Mouse (Mus musculus): ENCODE results near the gene Tjap1. TPM values are rescaled to one million over a fixed set of nuclear protein-coding genes. Genes with fewer than 3 reads are reported as not detected.

Gene Tjap1
- polyA plus RNA-seq, 1 experiment from 2014 or later = 10.9 TPM

- H3K4me2 ChIP-seq (ENCODE audit: low read depth, low read length) = peak overlapping the region; percentile 98
- H3K9me3 ChIP-seq (replicated peaks; ENCODE audit: control insufficient read depth, low read length) = no peaks in the 10 kb centered on the region
- no peak overlapping the region for H3K9ac ChIP-seq (ENCODE audit: low read depth, low read length)
- peaks cover 27% of the 10 kb centered on the region for H3K4me1 ChIP-seq (ENCODE audit: control insufficient read depth, low read depth, low read length)
- peak overlapping the region; percentile 67 for H3K4me3 ChIP-seq (ENCODE audit: low read depth, low read length)
- 35% methylated on average over 14 of the region's 14 CpGs for WGBS (ENCODE audit: insufficient replicate concordance)
- no peak for ATAC-seq (ENCODE audit: low read depth)
- peaks cover 22% of the 10 kb centered on the region for H3K36me3 ChIP-seq (ENCODE audit: control insufficient read depth, insufficient read depth)
- no peak overlapping the region for H3K27ac ChIP-seq (ENCODE audit: low read length)
- H3K27me3 ChIP-seq (ENCODE audit: control insufficient read depth, insufficient read depth, low read depth, low read length) = peaks cover 29% of the 10 kb centered on the region
Observed at GRCm38 (mm10) chr17:46252571-46253451, 30.0 kb downstream of the Tjap1 start.

DNA sequence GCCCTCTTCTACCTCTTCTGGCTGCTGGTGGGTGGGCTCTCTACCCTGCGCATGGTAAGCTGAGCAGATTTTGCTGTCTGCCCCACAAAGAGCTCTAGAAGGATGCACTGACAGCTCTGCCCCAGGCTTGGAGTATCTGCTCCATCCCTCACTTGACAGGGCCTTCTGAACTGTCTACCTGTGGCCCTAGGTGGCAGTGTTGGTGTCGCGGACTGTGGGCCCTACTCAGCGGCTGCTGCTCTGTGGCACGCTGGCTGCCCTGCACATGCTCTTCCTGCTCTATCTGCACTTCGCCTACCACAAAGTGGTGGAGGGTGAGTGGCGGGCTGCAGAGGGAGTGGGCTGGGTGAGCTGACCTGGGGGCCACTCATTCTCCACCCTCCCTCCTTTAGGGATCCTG lies 31.7 kb downstream of the Tjap1 start:
- Histone ChIP-seq H3K27me3 (ENCODE audit: control insufficient read depth, insufficient read depth, low read depth, low read length) (peaks cover 29% of the 10 kb centered on the region), H3K9ac (ENCODE audit: low read depth, low read length) (no peak overlapping the region), H3K4me1 (ENCODE audit: control insufficient read depth, low read depth, low read length) (peaks cover 36% of the 10 kb centered on the region)

GRCm38 (mm10) chr17:46248189-46248522 lies 34.7 kb downstream of the Tjap1 start:
- Histone ChIP-seq H3K4me2 (ENCODE audit: low read depth, low read length) (peak overlapping the region; percentile 94), H3K27ac (ENCODE audit: low read length) (peak overlapping the region; percentile 88), H3K36me3 (ENCODE audit: control insufficient read depth, insufficient read depth) (peaks cover 45% of the 10 kb centered on the region), H3K27me3 (ENCODE audit: control insufficient read depth, insufficient read depth, low read depth, low read length) (peaks cover under 1% of the 10 kb centered on the region), H3K9ac (ENCODE audit: low read depth, low read length) (peak overlapping the region; percentile 99), H3K4me3 (ENCODE audit: low read depth, low read length) (peak overlapping the region; percentile 99), H3K4me1 (ENCODE audit: control insufficient read depth, low read depth, low read length) (peaks cover 23% of the 10 kb centered on the region), H3K9me3 (replicated peaks; ENCODE audit: control insufficient read depth, low read length) (no peaks in the 10 kb centered on the region)
- peak; percentile 48 for ATAC-seq (ENCODE audit: low read depth)
- WGBS (ENCODE audit: insufficient replicate concordance) = under 1% methylated on average over 37 of the region's 37 CpGs

More for the DNA sequence above, 31.7 kb downstream of the Tjap1 start:
- H3K36me3 ChIP-seq (ENCODE audit: control insufficient read depth, insufficient read depth) = peaks cover 22% of the 10 kb centered on the region
- no peak overlapping the region for H3K4me3 ChIP-seq (ENCODE audit: low read depth, low read length)
- H3K9me3 ChIP-seq (replicated peaks; ENCODE audit: control insufficient read depth, low read length) = no peaks in the 10 kb centered on the region
- 84% methylated on average over 7 of the region's 7 CpGs for WGBS (ENCODE audit: insufficient replicate concordance)
- no peak overlapping the region for H3K27ac ChIP-seq (ENCODE audit: low read length)
- no peak for ATAC-seq (ENCODE audit: low read depth)
- no peak overlapping the region for H3K4me2 ChIP-seq (ENCODE audit: low read depth, low read length)

DNA sequence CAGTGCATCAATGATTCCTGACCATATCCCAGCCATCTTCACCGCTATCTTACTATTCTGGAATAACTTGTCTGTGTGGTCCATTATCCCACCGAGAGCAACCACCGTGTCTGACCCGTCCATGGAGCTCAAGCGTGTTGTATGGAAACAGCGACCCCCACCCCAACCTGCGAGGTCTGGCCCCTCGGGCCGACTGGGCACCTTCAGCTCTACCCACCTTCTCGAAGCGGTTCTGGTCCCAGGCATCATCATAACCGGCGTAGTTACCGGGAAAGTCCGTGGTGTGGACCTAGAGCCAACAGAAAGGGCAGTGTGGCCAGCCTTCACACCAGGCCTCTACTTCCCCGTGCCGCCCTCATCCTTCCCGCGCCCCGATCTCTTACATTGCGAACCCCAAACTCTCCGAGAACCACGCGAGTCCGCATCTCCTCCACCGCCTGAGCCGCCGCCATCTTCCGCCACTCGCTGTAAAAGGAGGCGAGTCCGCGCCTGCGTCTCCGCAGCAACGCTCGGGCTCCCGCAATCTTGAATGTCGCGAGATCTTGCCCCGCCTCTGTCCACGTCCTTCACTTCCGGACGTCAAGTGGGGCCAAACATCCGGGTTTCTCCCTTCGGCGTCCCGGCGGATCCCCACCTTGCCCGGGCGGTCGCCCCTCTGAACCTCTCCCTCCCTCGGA lies 35.2 kb downstream of the Tjap1 start, which contains the start of the genes Polr1c and Yipf3:
Gene Polr1c (minus strand): TSS at position 543 of the 677 bp plus-strand sequence.
Gene Yipf3 (plus strand): TSS at position 569 of the 677 bp plus-strand sequence.
- Histone ChIP-seq H3K4me1 (ENCODE audit: control insufficient read depth, low read depth, low read length) (peaks cover 20% of the 10 kb centered on the region), H3K9me3 (replicated peaks; ENCODE audit: control insufficient read depth, low read length) (no peaks in the 10 kb centered on the region), H3K27me3 (ENCODE audit: control insufficient read depth, insufficient read depth, low read depth, low read length) (no peaks in the 10 kb centered on the region), H3K4me2 (ENCODE audit: low read depth, low read length) (peak within 1 kb of the TSS; percentile 94), H3K36me3 (ENCODE audit: control insufficient read depth, insufficient read depth) (peaks cover 50% of the 10 kb centered on the region), H3K9ac (ENCODE audit: low read depth, low read length) (peak within 1 kb of the TSS; percentile 99), H3K4me3 (ENCODE audit: low read depth, low read length) (peak within 1 kb of the TSS; percentile 99), H3K27ac (ENCODE audit: low read length) (peak within 1 kb of the TSS; percentile 88)
- WGBS (ENCODE audit: insufficient replicate concordance) = under 1% methylated on average over 53 of the region's 53 CpGs
- ATAC-seq (ENCODE audit: low read depth) = peak; percentile 95

DNA sequence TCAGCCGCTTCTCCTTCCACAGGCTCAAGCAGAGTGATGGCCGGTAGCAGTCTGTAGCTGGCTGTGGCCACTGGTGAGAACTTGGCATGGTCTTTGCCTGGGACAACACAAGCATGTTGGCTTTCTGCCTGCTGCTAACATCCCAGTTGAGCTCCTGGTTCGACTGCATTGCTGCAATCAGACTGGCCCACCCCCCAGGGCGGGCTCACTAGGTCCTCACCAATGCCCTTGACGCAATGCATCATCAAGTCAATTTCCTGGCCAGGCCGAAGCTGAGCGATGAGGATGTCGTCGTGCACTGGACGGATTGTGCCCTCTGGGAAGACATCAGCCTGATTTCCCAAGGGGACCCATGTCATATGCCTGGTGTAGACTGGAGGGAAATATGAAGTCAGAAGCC lies 38.2 kb downstream of the Tjap1 start:
- H3K36me3 ChIP-seq (ENCODE audit: control insufficient read depth, insufficient read depth) = peaks cover 50% of the 10 kb centered on the region

DNA sequence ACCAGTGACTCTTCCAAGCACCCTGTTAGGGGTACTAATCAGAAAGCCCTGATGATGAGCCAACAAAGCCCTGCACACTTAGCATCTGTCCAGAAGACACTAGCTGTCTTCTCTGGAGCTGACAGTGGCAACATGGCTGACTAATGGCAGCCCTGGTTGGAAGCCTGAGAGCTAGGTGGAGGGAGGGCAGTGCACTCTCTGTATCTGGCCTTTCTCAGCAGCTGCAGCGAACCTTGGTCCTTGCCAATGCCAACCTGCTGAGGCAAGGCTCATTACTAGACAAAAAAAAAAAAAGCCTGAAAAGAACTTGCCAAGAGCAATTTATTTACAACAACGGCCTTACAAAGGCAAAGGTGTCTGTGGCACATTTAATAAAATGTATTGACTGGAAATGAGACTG lies 39.2 kb downstream of the Tjap1 start:
- 61% methylated on average over 2 of the region's 2 CpGs for WGBS (ENCODE audit: insufficient replicate concordance)
- peaks cover 49% of the 10 kb centered on the region for H3K36me3 ChIP-seq (ENCODE audit: control insufficient read depth, insufficient read depth)
- H3K27ac ChIP-seq (ENCODE audit: low read length) = no peak overlapping the region

More for the DNA sequence above, 38.2 kb downstream of the Tjap1 start:
- H3K4me1 ChIP-seq (ENCODE audit: control insufficient read depth, low read depth, low read length) = peaks cover 20% of the 10 kb centered on the region
- no peak overlapping the region for H3K4me2 ChIP-seq (ENCODE audit: low read depth, low read length)
- H3K27ac ChIP-seq (ENCODE audit: low read length) = no peak overlapping the region
- no peaks in the 10 kb centered on the region for H3K9me3 ChIP-seq (replicated peaks; ENCODE audit: control insufficient read depth, low read length)
- ATAC-seq (ENCODE audit: low read depth) = no peak
- no peak overlapping the region for H3K9ac ChIP-seq (ENCODE audit: low read depth, low read length)
- H3K4me3 ChIP-seq (ENCODE audit: low read depth, low read length) = no peak overlapping the region
- no peaks in the 10 kb centered on the region for H3K27me3 ChIP-seq (ENCODE audit: control insufficient read depth, insufficient read depth, low read depth, low read length)
- WGBS (ENCODE audit: insufficient replicate concordance) = 76% methylated on average over 10 of the region's 10 CpGs

GRCm38 (mm10) chr17:46242993-46243392 lies 39.8 kb downstream of the Tjap1 start:
- ATAC-seq (ENCODE audit: low read depth) = no peak
- Histone ChIP-seq H3K36me3 (ENCODE audit: control insufficient read depth, insufficient read depth) (peaks cover 49% of the 10 kb centered on the region), H3K27me3 (ENCODE audit: control insufficient read depth, insufficient read depth, low read depth, low read length) (no peaks in the 10 kb centered on the region), H3K9me3 (replicated peaks; ENCODE audit: control insufficient read depth, low read length) (no peaks in the 10 kb centered on the region), H3K4me1 (ENCODE audit: control insufficient read depth, low read depth, low read length) (peaks cover 10% of the 10 kb centered on the region), H3K9ac (ENCODE audit: low read depth, low read length) (no peak overlapping the region), H3K27ac (ENCODE audit: low read length) (no peak overlapping the region), H3K4me2 (ENCODE audit: low read depth, low read length) (no peak overlapping the region), H3K4me3 (ENCODE audit: low read depth, low read length) (no peak overlapping the region)
- 59% methylated on average over 4 of the region's 4 CpGs for WGBS (ENCODE audit: insufficient replicate concordance)

More for the DNA sequence above, 39.2 kb downstream of the Tjap1 start:
- peaks cover 11% of the 10 kb centered on the region for H3K4me1 ChIP-seq (ENCODE audit: control insufficient read depth, low read depth, low read length)
- no peaks in the 10 kb centered on the region for H3K9me3 ChIP-seq (replicated peaks; ENCODE audit: control insufficient read depth, low read length)
- H3K4me3 ChIP-seq (ENCODE audit: low read depth, low read length) = no peak overlapping the region
- no peak overlapping the region for H3K4me2 ChIP-seq (ENCODE audit: low read depth, low read length)
- no peak for ATAC-seq (ENCODE audit: low read depth)
- no peak overlapping the region for H3K9ac ChIP-seq (ENCODE audit: low read depth, low read length)
- no peaks in the 10 kb centered on the region for H3K27me3 ChIP-seq (ENCODE audit: control insufficient read depth, insufficient read depth, low read depth, low read length)

GRCm38 (mm10) chr17:46242274-46242673 lies 40.6 kb downstream of the Tjap1 start:
- Histone ChIP-seq H3K27me3 (ENCODE audit: control insufficient read depth, insufficient read depth, low read depth, low read length) (no peaks in the 10 kb centered on the region), H3K9me3 (replicated peaks; ENCODE audit: control insufficient read depth, low read length) (no peaks in the 10 kb centered on the region), H3K4me1 (ENCODE audit: control insufficient read depth, low read depth, low read length) (peaks cover 11% of the 10 kb centered on the region), H3K36me3 (ENCODE audit: control insufficient read depth, insufficient read depth) (peaks cover 49% of the 10 kb centered on the region), H3K9ac (ENCODE audit: low read depth, low read length) (no peak overlapping the region), H3K4me2 (ENCODE audit: low read depth, low read length) (no peak overlapping the region), H3K4me3 (ENCODE audit: low read depth, low read length) (no peak overlapping the region), H3K27ac (ENCODE audit: low read length) (no peak overlapping the region)
- WGBS (ENCODE audit: insufficient replicate concordance) = 81% methylated on average over 13 of the region's 13 CpGs
- ATAC-seq (ENCODE audit: low read depth) = no peak

GRCm38 (mm10) chr17:46241471-46241870 lies 41.4 kb downstream of the Tjap1 start:
- Histone ChIP-seq H3K36me3 (ENCODE audit: control insufficient read depth, insufficient read depth) (peaks cover 49% of the 10 kb centered on the region), H3K9ac (ENCODE audit: low read depth, low read length) (no peak overlapping the region), H3K9me3 (replicated peaks; ENCODE audit: control insufficient read depth, low read length) (no peaks in the 10 kb centered on the region), H3K4me2 (ENCODE audit: low read depth, low read length) (no peak overlapping the region), H3K4me3 (ENCODE audit: low read depth, low read length) (no peak overlapping the region), H3K4me1 (ENCODE audit: control insufficient read depth, low read depth, low read length) (peaks cover 10% of the 10 kb centered on the region), H3K27me3 (ENCODE audit: control insufficient read depth, insufficient read depth, low read depth, low read length) (no peaks in the 10 kb centered on the region), H3K27ac (ENCODE audit: low read length) (no peak overlapping the region)
- ATAC-seq (ENCODE audit: low read depth) = no peak
- 69% methylated on average over 11 of the region's 11 CpGs for WGBS (ENCODE audit: insufficient replicate concordance)
